Mouse (Mus musculus) bone marrow, adult 2 months (tissue): ENCODE data around the gene Saa4. TPM values are rescaled to one million over a fixed set of nuclear protein-coding genes. Genes with fewer than 3 reads are reported as not detected.

ENCODE experiments used
- H3K27ac ChIP-seq: fragments of 200-500 bp; 2 replicates; pipeline ENCODE4 v1.5.1; 2012; ENCODE audit warnings: low read depth, mild to moderate bottlenecking, control low read depth, inconsistent platforms, low read length; ENCODE audit not compliant: control insufficient read depth, poor library complexity, insufficient read depth
- H3K4me1 ChIP-seq: fragments of 200-500 bp; 2 replicates; pipeline ENCODE4 v1.6.1; 2011; ENCODE audit warnings: low read length; ENCODE audit not compliant: control insufficient read depth, insufficient read depth
- H3K4me3 ChIP-seq: fragments of 200-500 bp; replicated peaks from 2 replicates; pipeline ENCODE3; 2011; ENCODE audit warnings: mild to moderate bottlenecking, low read depth, low read length, control low read depth; ENCODE audit not compliant: control insufficient read depth
- CTCF ChIP-seq: fragments of 200-500 bp; IDR thresholded peaks from 2 replicates; pipeline ENCODE4 v1.5.1; 2011; ENCODE audit warnings: low read length, control low read depth; ENCODE audit not compliant: control insufficient read depth, insufficient read depth
- POLR2A ChIP-seq: fragments of 200-500 bp; IDR thresholded peaks from 2 replicates; pipeline ENCODE4 v1.6.1; 2011; ENCODE audit warnings: low read depth, mild to moderate bottlenecking, control low read depth, low read length, borderline replicate concordance; ENCODE audit not compliant: control insufficient read depth
- WGBS: fragments of 180-500 bp; shearing (Covaris S2); methylation state at CpG from one replicate; pipeline ENCODE4 v1.1.7; 2018; 5-methylcytosine and 5-hydroxymethylcytosine counted together
- polyA plus RNA-seq: library from polyadenylated mRNA; stranded (reverse); fragments of >200 nt; gene quantifications from 2 replicates; pipeline ENCODE4 v1.2.4, GENCODE M21; 2011; ENCODE audit warnings: low replicate concordance; ENCODE audit not compliant: missing spikeins, insufficient read depth, insufficient read length

Saa4 gene
- polyA plus RNA-seq, 1 experiment = 3.4 TPM

DNA sequence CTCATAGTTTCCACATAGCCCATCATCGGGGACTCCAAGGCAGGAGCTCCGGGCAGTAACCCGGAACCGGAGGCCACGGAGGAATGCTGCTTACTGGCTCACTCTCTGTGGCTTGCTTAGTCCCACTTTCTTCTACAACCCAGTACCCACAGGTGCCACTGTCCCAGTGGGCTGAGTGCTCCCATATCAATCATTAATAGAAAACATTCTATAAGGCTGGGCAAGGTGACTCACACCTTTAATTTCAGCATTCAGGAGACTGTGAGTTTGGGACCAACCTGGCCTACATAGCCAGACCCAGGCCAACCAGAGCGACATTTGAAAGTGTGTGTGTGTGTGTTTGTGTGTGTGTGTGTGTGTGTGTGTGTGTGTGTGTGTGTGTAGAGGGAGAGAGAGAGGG is 9.0 kb downstream of the Saa4 start:
- no peak overlapping the region for H3K4me3 ChIP-seq
- H3K4me1 ChIP-seq = no peaks in the 10 kb centered on the region
- WGBS = 86% methylated on average over 6 of the region's 6 CpGs
- no peak for TF ChIP-seq CTCF
- TF ChIP-seq POLR2A = no peak
- H3K27ac ChIP-seq = no peak overlapping the region

- Histone ChIP-seq H3K4me1 (no peaks in the 10 kb centered on the region; the same call in 1 of the 2 replicates), H3K27ac (no peak overlapping the region; the same call in 1 of the 2 replicates), H3K4me3 (no peak overlapping the region)
- TF ChIP-seq CTCF (no peak), POLR2A (no peak)
- 67% methylated on average over 9 of the region's 9 CpGs for WGBS
Measured at GRCm38 (mm10) chr7:46720460-46720859, 11.9 kb downstream of the Saa4 start.

DNA sequence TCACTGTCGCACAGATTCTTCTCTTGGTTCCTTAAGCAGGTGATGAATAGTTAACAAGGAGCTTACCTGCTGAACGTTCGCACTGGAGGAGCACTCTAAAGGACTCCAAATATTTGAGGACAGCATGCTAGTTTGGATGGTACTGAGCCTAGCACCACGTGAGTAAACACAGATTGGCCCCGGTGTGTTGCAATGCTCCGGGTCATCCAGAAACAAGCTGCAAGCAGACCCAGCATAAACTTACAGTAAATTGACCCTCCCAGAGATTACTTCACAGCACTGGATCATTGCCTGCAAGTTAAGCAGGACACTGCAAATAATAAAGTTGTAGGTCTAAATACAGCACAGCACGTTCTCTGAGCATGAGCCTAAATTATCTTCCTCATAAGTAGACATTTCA is 12.9 kb downstream of the Saa4 start:
- no peaks in the 10 kb centered on the region; the same call in 1 of the 2 replicates for H3K4me1 ChIP-seq
- 56% methylated on average over 7 of the region's 7 CpGs for WGBS
- TF ChIP-seq CTCF = no peak
- TF ChIP-seq POLR2A = no peak
- H3K27ac ChIP-seq = no peak overlapping the region
- H3K4me3 ChIP-seq = no peak overlapping the region

- H3K4me1 ChIP-seq = no peaks in the 10 kb centered on the region; the same call in 1 of the 2 replicates
- no peak for TF ChIP-seq POLR2A
- no peak for TF ChIP-seq CTCF
- no peak overlapping the region for H3K27ac ChIP-seq
- no peak overlapping the region for H3K4me3 ChIP-seq
- 67% methylated on average over 7 of the region's 7 CpGs for WGBS
Measured at GRCm38 (mm10) chr7:46718591-46719270, 13.7 kb downstream of the Saa4 start.

DNA sequence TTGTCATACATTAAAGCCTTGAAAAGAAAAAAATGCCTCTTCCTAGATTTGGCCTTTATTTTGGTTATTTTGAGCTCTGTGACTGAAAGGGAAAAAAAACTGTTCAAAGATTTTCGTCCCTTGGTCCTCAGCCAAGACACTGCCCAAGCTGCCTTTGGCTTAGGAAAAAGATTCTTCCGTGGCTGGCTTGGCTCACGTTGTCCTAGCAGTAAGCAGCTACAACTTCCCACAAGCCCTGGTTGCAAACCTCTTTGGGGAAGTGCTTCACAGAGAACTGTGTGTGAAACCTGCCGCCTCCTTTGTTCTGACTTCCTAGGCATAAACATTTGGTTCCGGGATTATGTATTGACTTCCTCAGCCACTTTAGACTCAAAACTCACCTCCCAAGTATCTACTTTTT is 15.5 kb downstream of the Saa4 start:
- Histone ChIP-seq H3K4me3 (no peak overlapping the region), H3K4me1 (peaks cover 3% of the 10 kb centered on the region), H3K27ac (no peak overlapping the region)
- TF ChIP-seq POLR2A (no peak), CTCF (no peak)
- 6% methylated on average over 5 of the region's 5 CpGs for WGBS

DNA sequence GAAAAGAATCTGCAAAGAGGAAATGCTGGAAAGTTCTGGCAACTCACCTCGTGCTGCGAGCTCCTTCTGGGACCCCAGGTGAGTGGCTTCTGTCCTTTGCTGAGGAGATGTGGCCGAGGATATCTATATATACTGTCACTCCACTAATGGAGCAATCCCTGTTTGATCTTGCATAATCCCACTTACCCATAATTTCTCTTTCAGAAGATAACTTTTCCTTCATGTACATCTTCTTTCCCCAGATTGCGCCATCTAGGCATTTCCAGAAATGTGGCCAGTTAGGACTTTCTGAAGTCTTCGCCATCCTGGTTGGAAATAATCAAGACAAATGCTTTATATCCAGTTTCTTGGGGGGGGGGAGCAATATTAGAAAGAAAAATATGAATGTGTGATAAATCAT is 16.8 kb downstream of the Saa4 start, which contains the start of gene Saa3:
Gene Saa3, minus strand, starts transcription at position 101 of the 400 bp plus-strand sequence.
- WGBS = 60% methylated on average over 5 of the region's 5 CpGs
- TF ChIP-seq POLR2A (no peak), CTCF (no peak)
- peaks cover 3% of the 10 kb centered on the region for H3K4me1 ChIP-seq
- no peak within 1 kb of the TSS for H3K4me3 ChIP-seq
- no peak within 1 kb of the TSS for H3K27ac ChIP-seq

- Histone ChIP-seq H3K4me3 (no peak overlapping the region), H3K4me1 (peaks cover 3% of the 10 kb centered on the region), H3K27ac (no peak overlapping the region)
- WGBS = 30% methylated on average over 6 of the region's 6 CpGs
- TF ChIP-seq CTCF = peak; percentile 73
- no peak for TF ChIP-seq POLR2A
Measured at GRCm38 (mm10) chr7:46714518-46714917, 17.9 kb downstream of the Saa4 start.

GRCm38 (mm10) chr7:46712250-46712649 is 20.2 kb downstream of the Saa4 start:
- under 1% methylated on average over 6 of the region's 6 CpGs for WGBS
- Histone ChIP-seq H3K4me3 (no peak overlapping the region), H3K27ac (no peak overlapping the region), H3K4me1 (peaks cover 3% of the 10 kb centered on the region)
- TF ChIP-seq POLR2A = no peak
